Mouse (Mus musculus) megakaryocyte, adult 5-6 weeks (primary cell): ENCODE results near the gene E130116L18Rik. TPM values are rescaled to one million over a fixed set of nuclear protein-coding genes. Genes with fewer than 3 reads are reported as not detected.
"Not testable (repeated sequence)": the region's sequence is repeated elsewhere in the genome, so short reads cannot be mapped to it uniquely, and the experiment has no call there.

Experiments
- ATAC-seq: 2 replicates; pipeline ENCODE4 v1.8.0; 2016; ENCODE audit warnings: mild to moderate bottlenecking, inconsistent platforms; ENCODE audit not compliant: poor library complexity, severe bottlenecking
- total RNA-seq, 2 experiments: library from RNA; stranded (forward) in 1 of 2; stranded (reverse) in 1 of 2; fragments of 153-499, 151-499 nt in 1 of 2; fragments of 221-1000, 200-1000 nt in 1 of 2; gene quantifications; 2 replicates each; pipeline versions ENCODE4 v1.2.3 to v1.2.4; 2015 to 2017

Gene E130116L18Rik
- not detected in 2 replicates for total RNA-seq (2015)
- not detected in 2 replicates for total RNA-seq (2017)

- peak; percentile 96 for ATAC-seq
Measured at GRCm38 (mm10) chr5:25222752-25223702, at the start of gene E130116L18Rik. E130116L18Rik (minus strand) TSS chr5:25223153.

- peak; percentile 62 for ATAC-seq
Measured at GRCm38 (mm10) chr5:25268258-25268888, 45.4 kb upstream of the E130116L18Rik start.

- no peak for ATAC-seq
Measured at GRCm38 (mm10) chr5:25262266-25262665, 39.3 kb upstream of the E130116L18Rik start.

GRCm38 (mm10) chr5:25261452-25261851 is 38.5 kb upstream of the E130116L18Rik start:
- ATAC-seq: no peak

GRCm38 (mm10) chr5:25256686-25257085 is 33.7 kb upstream of the E130116L18Rik start:
- ATAC-seq: no peak

GRCm38 (mm10) chr5:25254491-25254890 is 31.5 kb upstream of the E130116L18Rik start:
- ATAC-seq: no peak

GRCm38 (mm10) chr5:25252825-25253544 is 30.0 kb upstream of the E130116L18Rik start:
- no peak for ATAC-seq

- ATAC-seq: no peak
Measured at GRCm38 (mm10) chr5:25252423-25252822, 29.5 kb upstream of the E130116L18Rik start.

- no peak for ATAC-seq
Measured at GRCm38 (mm10) chr5:25247036-25247435, 24.1 kb upstream of the E130116L18Rik start.

GRCm38 (mm10) chr5:25246473-25246865 is 23.5 kb upstream of the E130116L18Rik start:
- no peak for ATAC-seq

- ATAC-seq: no peak
Measured at GRCm38 (mm10) chr5:25245806-25246472, 23.0 kb upstream of the E130116L18Rik start.

GRCm38 (mm10) chr5:25243101-25243500 is 20.1 kb upstream of the E130116L18Rik start:
- ATAC-seq: no peak

GRCm38 (mm10) chr5:25224377-25224776 is 1.4 kb upstream of the E130116L18Rik start:
- not testable (repeated sequence) for ATAC-seq

- no peak for ATAC-seq
Measured at GRCm38 (mm10) chr5:25221604-25222003, 1.3 kb downstream of the E130116L18Rik start, which contains the start of gene Galnt11. Galnt11 (plus strand) TSS chr5:25221904.

GRCm38 (mm10) chr5:25215006-25215405 is 7.9 kb downstream of the E130116L18Rik start:
- no peak for ATAC-seq

GRCm38 (mm10) chr5:25213216-25213615 is 9.7 kb downstream of the E130116L18Rik start:
- ATAC-seq: not testable (repeated sequence)

GRCm38 (mm10) chr5:25211872-25212271 is 11.1 kb downstream of the E130116L18Rik start:
- no peak for ATAC-seq

GRCm38 (mm10) chr5:25190521-25190920 is 32.4 kb downstream of the E130116L18Rik start:
- ATAC-seq: no peak

- no peak for ATAC-seq
Measured at GRCm38 (mm10) chr5:25188802-25189201, 34.2 kb downstream of the E130116L18Rik start.

GRCm38 (mm10) chr5:25187727-25188126 is 35.2 kb downstream of the E130116L18Rik start:
- ATAC-seq: no peak
